Mouse (Mus musculus) kidney, embryonic 16.5 days (tissue): ENCODE measurements around the gene Espn. TPM values are rescaled to one million over a fixed set of nuclear protein-coding genes. Genes with fewer than 3 reads are reported as not detected.

Source experiments
- ATAC-seq: fragments of 200-750 bp; cut with Nextera tagmentation; 2 replicates; pipeline ENCODE4 v1.8.0; 2017; ENCODE audit warnings: moderate TSS enrichment; ENCODE audit not compliant: low FRiP score, low TSS enrichment
- H3K27ac ChIP-seq: fragments of 300-500 bp; sonication (generic); 2 replicates; pipeline ENCODE4 v1.5.1; 2014; ENCODE audit warnings: low read length
- H3K27me3 ChIP-seq: fragments of 300-500 bp; sonication (generic); 2 replicates; pipeline ENCODE4 v1.6.1; 2014; ENCODE audit warnings: low read length, control low read depth, mixed read lengths; ENCODE audit not compliant: insufficient read depth
- H3K36me3 ChIP-seq: fragments of 300-500 bp; sonication (generic); 2 replicates; pipeline ENCODE4 v1.6.1; 2014; ENCODE audit warnings: low read length, control low read depth, mixed read lengths; ENCODE audit not compliant: insufficient read depth
- H3K4me1 ChIP-seq: fragments of 300-500 bp; sonication (generic); 2 replicates; pipeline ENCODE4 v1.6.1; 2014; ENCODE audit warnings: low read length, control low read depth, mixed read lengths; ENCODE audit not compliant: insufficient read depth
- H3K4me2 ChIP-seq: fragments of 300-500 bp; sonication (generic); replicated peaks from 2 replicates; pipeline ENCODE4 v1.6.1; 2014; ENCODE audit warnings: low read depth, low read length
- H3K4me3 ChIP-seq: fragments of 300-500 bp; sonication (generic); 2 replicates; pipeline ENCODE4 v1.5.1; 2014; ENCODE audit warnings: mild to moderate bottlenecking, low read length
- H3K9ac ChIP-seq: fragments of 300-500 bp; sonication (generic); replicated peaks from 2 replicates; pipeline ENCODE4 v1.6.1; 2014; ENCODE audit warnings: low read length
- H3K9me3 ChIP-seq: fragments of 300-500 bp; sonication (generic); 2 replicates; pipeline ENCODE4 v1.6.1; 2016; ENCODE audit warnings: low read length, control low read depth
- WGBS: fragments of 180-500 bp; shearing (Covaris S2); extraction: QIAGEN DNeasy Blood & Tissue Kit; methylation state at CpG from one replicate; pipeline ENCODE4 v1.1.7; 2014; 5-methylcytosine and 5-hydroxymethylcytosine counted together
- polyA plus RNA-seq: library from polyadenylated mRNA; unstranded; fragments of >200 nt; fragmentation: Nextera tagmentation; extraction: Ambion mirVana; gene quantifications from 2 replicates; pipeline ENCODE4 v1.2.1, GENCODE M21; 2015

Gene Espn
- polyA plus RNA-seq, 1 experiment from 2014 or later: 22.2 TPM

DNA sequence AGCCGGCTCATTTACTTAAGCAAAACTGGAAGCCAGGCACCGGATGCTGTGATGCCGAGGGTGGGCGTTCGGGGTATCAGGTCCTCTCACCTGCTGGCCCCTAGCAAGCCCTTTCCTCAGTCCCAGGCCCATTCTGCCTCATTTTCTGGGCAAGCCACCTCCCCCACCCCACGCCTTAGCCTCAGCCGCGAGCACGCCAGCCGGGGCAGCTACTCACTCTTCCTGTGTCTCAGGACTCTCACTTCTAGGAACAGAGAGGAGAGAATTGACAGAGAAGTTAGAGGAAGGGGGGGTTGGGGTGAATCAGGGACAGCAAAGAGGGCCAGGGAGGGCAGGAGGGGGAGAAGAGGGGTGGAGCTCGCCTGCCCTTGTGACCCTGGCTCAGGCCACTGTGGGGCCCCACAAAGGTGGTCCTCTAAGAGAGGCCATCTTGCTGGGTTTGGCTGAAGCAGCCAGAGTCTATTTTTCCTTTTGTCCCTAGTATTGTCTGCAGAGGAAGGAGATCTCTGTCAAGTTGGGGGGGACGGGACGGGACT is 22.7 kb downstream of the Espn start:
- H3K9ac ChIP-seq: peak overlapping the region; percentile 41
- H3K36me3 ChIP-seq: no peaks in the 10 kb centered on the region
- peak overlapping the region; percentile 54 for H3K4me3 ChIP-seq
- H3K9me3 ChIP-seq: no peaks in the 10 kb centered on the region
- H3K4me2 ChIP-seq: peak overlapping the region; percentile 75
- peaks cover 64% of the 10 kb centered on the region for H3K4me1 ChIP-seq
- H3K27me3 ChIP-seq: peaks cover 97% of the 10 kb centered on the region
- ATAC-seq: no peak
- WGBS: 24% methylated on average over 13 of the region's 13 CpGs
- peak overlapping the region; percentile 31 for H3K27ac ChIP-seq

DNA sequence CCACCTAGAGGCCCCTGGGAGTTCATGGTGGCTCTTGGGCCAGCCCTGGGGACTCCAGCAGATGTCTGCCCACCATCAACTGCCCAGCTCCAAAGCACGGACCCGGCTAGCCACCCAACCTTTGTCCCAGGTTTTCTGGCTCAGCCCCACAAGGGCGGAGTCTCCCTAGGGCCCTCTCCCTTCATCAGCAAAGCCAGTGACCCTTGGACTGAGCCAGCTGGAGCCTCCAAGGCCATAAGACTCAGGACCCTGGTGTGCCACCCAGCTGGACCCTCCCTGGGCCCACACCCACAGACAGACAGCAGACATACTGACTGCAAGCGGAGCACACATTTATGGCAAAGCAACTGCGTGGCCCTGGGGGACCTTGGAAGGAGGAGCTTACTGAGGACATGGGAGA is 23.4 kb downstream of the Espn start:
- Histone ChIP-seq H3K27ac (peak overlapping the region; percentile 31; the same call in 1 of the 2 replicates), H3K4me1 (peaks cover 64% of the 10 kb centered on the region), H3K9ac (peak overlapping the region; percentile 41; the same call in 1 of the 2 replicates), H3K4me3 (peak overlapping the region; percentile 54; the same call in 1 of the 2 replicates), H3K4me2 (peak overlapping the region; percentile 75), H3K27me3 (peaks cover 97% of the 10 kb centered on the region), H3K9me3 (no peaks in the 10 kb centered on the region), H3K36me3 (no peaks in the 10 kb centered on the region)
- 49% methylated on average over 5 of the region's 5 CpGs for WGBS
- peak; percentile 3; the same call in 1 of the 2 replicates for ATAC-seq

DNA sequence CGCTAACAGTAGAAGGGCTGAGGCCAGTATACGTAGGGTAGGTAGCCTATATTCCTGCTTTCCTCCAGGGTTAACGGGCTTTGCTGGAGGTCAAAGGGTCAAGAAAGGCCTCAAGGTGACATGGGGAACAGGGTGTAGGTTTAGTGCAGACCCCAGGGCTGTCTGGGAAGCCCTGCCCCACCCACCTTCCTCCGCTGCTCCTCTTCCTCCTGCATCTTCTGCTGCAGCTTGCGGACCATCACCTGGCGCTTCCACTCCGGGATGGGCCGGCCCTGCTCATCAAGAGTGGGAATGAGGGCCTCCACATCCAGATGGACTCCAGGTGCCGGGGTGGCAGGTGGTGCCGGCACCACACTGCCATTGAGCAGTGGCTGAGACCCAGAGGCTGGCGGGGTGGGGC is 24.3 kb downstream of the Espn start:
- no peak overlapping the region for H3K4me2 ChIP-seq
- H3K4me3 ChIP-seq: no peak overlapping the region
- H3K9ac ChIP-seq: no peak overlapping the region
- H3K4me1 ChIP-seq: peaks cover 64% of the 10 kb centered on the region
- peaks cover 97% of the 10 kb centered on the region for H3K27me3 ChIP-seq
- H3K27ac ChIP-seq: no peak overlapping the region
- ATAC-seq: no peak
- H3K36me3 ChIP-seq: no peaks in the 10 kb centered on the region
- H3K9me3 ChIP-seq: no peaks in the 10 kb centered on the region
- 82% methylated on average over 11 of the region's 11 CpGs for WGBS

DNA sequence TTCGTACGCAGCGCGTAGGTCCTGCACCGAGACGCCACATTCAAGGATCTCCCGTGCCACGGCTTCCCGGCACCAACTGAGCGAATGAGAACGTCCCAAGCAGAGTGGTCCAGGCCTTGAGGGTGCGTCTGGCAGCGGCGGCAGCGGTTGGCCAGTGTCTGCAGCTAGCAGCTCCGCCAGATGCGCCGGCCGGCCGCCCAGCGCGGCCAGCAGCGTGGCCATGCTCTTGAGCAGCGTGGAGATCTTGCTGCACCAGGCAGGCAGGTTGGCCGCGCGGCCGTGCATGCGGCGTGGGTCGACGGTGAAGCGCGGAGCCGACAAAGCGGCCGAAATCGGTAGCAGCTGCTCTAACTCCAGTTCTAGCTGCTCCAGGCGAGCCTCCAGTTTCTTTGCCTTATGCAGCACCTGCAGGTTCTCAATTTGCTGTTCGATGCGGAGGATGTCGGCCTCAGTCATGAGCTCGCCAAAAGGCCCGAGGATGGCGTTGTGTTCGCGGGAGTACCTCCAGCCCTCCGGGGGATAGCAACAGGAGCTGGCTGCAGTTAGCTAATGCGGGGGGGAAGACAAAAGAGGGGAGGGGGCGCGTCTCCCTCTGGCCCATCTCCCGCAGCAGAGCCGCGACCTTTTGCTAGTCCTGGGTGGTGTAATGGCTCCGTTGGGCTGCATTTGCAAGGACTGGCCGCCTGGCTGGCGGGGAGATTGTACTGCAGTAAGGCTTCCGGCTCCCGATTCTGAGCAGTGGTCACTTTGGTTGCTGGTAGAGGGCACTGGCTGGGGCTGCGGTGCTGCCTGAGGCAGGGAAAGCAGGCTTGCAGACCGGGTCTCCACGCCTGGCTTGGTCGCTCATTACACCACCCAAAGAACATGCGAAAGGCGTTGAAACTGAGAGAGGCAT is 25.9 kb downstream of the Espn start:
- Histone ChIP-seq H3K9me3 (no peaks in the 10 kb centered on the region), H3K27ac (no peak overlapping the region), H3K4me3 (peak overlapping the region; percentile 27), H3K4me2 (peak overlapping the region; percentile 32), H3K4me1 (peaks cover 53% of the 10 kb centered on the region), H3K27me3 (peaks cover 89% of the 10 kb centered on the region), H3K9ac (peak overlapping the region; percentile 32), H3K36me3 (no peaks in the 10 kb centered on the region)
- WGBS: 10% methylated on average over 63 of the region's 65 CpGs
- no peak for ATAC-seq

DNA sequence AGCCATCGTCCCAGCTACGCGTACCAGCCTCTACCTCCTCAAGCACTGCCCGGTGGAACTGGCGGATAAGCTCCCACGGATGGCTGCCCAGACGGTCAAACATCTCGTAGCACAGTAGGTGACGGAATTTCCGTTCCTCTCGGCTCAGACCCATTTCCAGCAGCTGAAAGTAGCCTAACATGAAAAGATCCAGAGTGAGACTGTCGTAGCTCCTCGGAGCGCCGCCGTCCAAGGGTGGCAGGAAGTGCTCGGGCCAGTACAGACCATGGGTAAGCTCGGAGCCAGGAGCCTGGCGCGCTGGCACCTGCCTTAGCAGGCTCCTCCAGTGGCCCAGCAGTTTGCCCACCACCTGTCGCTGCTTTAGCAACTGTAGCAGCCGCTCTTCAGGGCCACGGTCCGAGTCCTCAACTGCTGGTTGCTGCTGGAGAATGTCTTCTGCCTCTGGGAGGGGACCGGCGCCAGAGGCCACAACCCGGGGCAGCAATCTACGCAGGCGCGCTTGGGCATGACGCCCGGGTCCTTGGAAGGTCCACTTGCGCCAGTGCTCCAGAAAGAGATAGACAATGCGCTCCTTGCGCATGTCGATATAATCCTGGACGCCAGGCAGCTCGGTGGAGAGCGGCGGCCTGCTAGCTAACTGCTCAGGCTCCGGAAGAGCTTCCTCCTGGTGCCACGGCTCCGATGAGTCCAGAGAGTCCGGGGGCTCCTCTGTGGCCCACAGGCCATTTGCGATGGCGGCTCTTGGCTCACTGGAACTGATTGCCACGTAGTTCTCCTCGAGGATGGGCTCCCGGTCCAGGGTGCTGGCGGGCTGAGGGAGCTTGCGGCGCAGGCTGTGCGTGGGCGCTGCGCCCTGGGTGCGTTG is 26.8 kb downstream of the Espn start:
- Histone ChIP-seq H3K4me2 (peak overlapping the region; percentile 32), H3K36me3 (no peaks in the 10 kb centered on the region), H3K27me3 (peaks cover 88% of the 10 kb centered on the region), H3K27ac (no peak overlapping the region), H3K9me3 (no peaks in the 10 kb centered on the region), H3K9ac (no peak overlapping the region), H3K4me1 (peaks cover 53% of the 10 kb centered on the region), H3K4me3 (peak overlapping the region; percentile 27)
- WGBS: 17% methylated on average over 56 of the region's 56 CpGs
- ATAC-seq: no peak

DNA sequence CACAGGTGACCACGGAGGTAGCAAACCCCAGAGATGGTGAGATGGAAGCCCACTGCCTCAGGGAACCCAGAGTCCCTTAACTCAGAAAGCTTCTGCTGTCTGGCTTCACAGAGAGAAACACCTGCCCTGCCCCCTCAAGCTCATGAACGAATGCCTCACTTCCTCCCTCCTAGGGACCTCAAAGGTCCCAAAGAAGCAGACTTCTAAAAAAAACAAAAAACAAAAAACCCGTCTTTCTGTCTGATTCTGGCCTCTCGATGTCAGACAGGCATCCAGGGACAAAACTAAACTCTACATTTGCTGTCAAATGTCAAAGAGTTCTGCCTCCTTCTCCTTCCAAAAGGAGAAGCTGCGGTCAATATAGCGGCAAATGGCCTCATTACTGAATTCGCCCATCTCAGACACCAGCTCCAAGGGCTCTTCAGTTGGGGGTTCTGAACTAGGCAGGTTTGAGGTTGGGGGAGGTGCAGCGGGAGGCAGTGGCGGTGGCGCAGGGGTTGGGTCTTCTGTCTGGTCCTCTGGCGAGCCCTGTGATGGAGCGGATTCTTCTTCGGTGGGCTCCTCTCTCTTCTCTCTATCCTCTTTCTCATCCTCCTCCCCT is 27.7 kb downstream of the Espn start:
- no peak overlapping the region for H3K9ac ChIP-seq
- H3K27ac ChIP-seq: no peak overlapping the region
- H3K9me3 ChIP-seq: no peaks in the 10 kb centered on the region
- H3K4me1 ChIP-seq: peaks cover 53% of the 10 kb centered on the region
- 41% methylated on average over 13 of the region's 13 CpGs for WGBS
- no peak overlapping the region for H3K4me3 ChIP-seq
- H3K4me2 ChIP-seq: no peak overlapping the region
- H3K27me3 ChIP-seq: peaks cover 88% of the 10 kb centered on the region
- H3K36me3 ChIP-seq: no peaks in the 10 kb centered on the region
- ATAC-seq: no peak

DNA sequence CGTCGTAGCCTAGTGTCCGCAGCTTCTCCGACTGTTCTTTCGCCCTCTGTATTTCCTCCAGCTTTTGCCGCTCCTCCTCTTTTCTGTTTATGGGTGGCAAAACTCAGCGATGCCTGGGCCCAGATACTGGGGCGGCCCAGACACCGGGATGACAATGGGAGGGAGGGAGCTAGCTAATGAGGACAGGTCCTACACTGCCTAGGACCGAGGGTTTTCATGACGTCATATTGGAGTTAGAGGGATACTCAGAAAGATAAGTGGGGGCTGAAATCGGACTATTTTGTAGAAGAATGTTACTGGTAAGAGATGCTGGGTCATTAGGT is 31.0 kb downstream of the Espn start:
- ATAC-seq: no peak
- Histone ChIP-seq H3K27me3 (peaks cover 68% of the 10 kb centered on the region), H3K4me1 (peaks cover 46% of the 10 kb centered on the region), H3K27ac (no peak overlapping the region), H3K9ac (no peak overlapping the region), H3K36me3 (no peaks in the 10 kb centered on the region), H3K9me3 (no peaks in the 10 kb centered on the region), H3K4me3 (peak overlapping the region; percentile 29), H3K4me2 (peak overlapping the region; percentile 51)
- 3% methylated on average over 12 of the region's 12 CpGs for WGBS

DNA sequence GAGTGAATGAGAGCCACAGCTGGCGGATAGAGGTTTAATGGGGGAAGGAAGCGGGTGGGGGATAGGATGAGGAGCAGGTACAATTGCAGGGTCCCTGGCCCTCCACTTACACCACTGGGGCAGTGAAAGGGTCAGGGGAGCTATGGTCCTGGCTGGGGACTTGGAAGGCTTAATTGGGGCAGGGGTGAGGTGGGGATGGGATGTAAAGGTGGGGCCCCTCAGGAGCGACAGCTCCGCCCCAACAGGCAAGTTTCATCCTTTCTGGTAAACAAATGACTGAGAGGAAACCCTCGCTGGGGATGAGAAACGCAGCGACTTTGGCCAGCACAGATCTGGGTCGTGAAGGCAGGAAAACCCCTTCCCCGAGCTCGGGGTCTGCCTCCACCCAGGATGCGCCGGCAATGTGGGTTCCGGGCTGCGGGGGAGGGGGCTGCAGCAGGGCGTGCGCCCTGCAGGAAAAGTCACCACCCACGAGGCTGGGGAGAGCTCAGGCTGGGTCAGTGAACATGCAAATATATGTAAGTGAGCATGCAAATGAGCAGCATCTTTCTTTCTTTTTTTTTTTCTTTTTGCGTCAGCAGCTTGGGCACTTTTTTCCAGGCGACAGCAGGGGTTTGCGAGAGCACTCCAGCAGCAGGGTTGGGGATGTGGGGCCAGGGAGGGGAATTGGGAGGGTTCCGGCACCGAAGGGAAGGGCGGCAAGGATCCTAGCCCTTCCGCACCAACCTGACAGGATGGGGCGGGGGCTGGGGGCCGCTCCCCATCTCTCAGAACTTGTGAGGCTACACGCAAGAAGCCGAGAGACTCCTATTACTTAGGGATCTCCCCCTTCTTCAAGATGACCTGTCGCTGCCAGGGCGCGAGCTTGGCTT is 31.6 kb downstream of the Espn start:
- H3K27me3 ChIP-seq: peaks cover 62% of the 10 kb centered on the region
- ATAC-seq: 0 out of 2 replicates have a peak, but pooled peaks have one; percentile 29
- H3K4me1 ChIP-seq: peaks cover 46% of the 10 kb centered on the region
- WGBS: 2% methylated on average over 31 of the region's 31 CpGs
- peak overlapping the region; percentile 25; the same call in 1 of the 2 replicates for H3K27ac ChIP-seq
- H3K4me3 ChIP-seq: peak overlapping the region; percentile 29
- no peaks in the 10 kb centered on the region for H3K9me3 ChIP-seq
- H3K9ac ChIP-seq: no peak overlapping the region
- H3K4me2 ChIP-seq: peak overlapping the region; percentile 51
- H3K36me3 ChIP-seq: no peaks in the 10 kb centered on the region
